Mouse (Mus musculus): ENCODE data around the gene Ppy. TPM values are rescaled to one million over a fixed set of nuclear protein-coding genes. Genes with fewer than 3 reads are reported as not detected.

The Ppy gene
- polyA plus RNA-seq, 1 experiment from 2014 or later = not detected

- Histone ChIP-seq H3K27ac (ENCODE audit: low read depth, low read length) (no peak overlapping the region), H3K9me3 (ENCODE audit: control insufficient read depth, low read length) (no peaks in the 10 kb centered on the region), H3K4me2 (peak overlapping the region; percentile 42), H3K36me3 (ENCODE audit: control insufficient read depth, insufficient read depth, low read length) (no peaks in the 10 kb centered on the region), H3K27me3 (ENCODE audit: control insufficient read depth, insufficient read depth, low read length) (no peaks in the 10 kb centered on the region), H3K4me1 (ENCODE audit: control insufficient read depth, insufficient read depth, low read length) (peaks cover 2% of the 10 kb centered on the region; the same call in 1 of the 2 replicates), H3K9ac (ENCODE audit: low read length) (no peak overlapping the region), H3K4me3 (ENCODE audit: low read depth, low read length) (no peak overlapping the region)
- DNase-seq (ENCODE audit: low spot score, missing footprints) = no peak
- peak; percentile 22; the same call in 1 of the 2 replicates for ATAC-seq (ENCODE audit: low FRiP score)
- 71% methylated on average over 5 of the region's 5 CpGs for whole genome bisulfite sequencing
Observed at GRCm38 (mm10) chr11:102096446-102096845, 4.7 kb downstream of the Ppy start.

- Histone ChIP-seq H3K27ac (ENCODE audit: low read depth, low read length) (no peak overlapping the region), H3K9ac (ENCODE audit: low read length) (no peak overlapping the region), H3K4me2 (no peak overlapping the region), H3K4me1 (ENCODE audit: control insufficient read depth, insufficient read depth, low read length) (peaks cover 2% of the 10 kb centered on the region; the same call in 1 of the 2 replicates), H3K27me3 (ENCODE audit: control insufficient read depth, insufficient read depth, low read length) (no peaks in the 10 kb centered on the region), H3K4me3 (ENCODE audit: low read depth, low read length) (no peak overlapping the region), H3K36me3 (ENCODE audit: control insufficient read depth, insufficient read depth, low read length) (no peaks in the 10 kb centered on the region), H3K9me3 (ENCODE audit: control insufficient read depth, low read length) (no peaks in the 10 kb centered on the region)
- 82% methylated on average over 3 of the region's 3 CpGs for WGBS
- ATAC-seq (ENCODE audit: low FRiP score) = no peak
- no peak for DNase-seq (ENCODE audit: low spot score, missing footprints)
Observed at GRCm38 (mm10) chr11:102095676-102096075, 5.4 kb downstream of the Ppy start.

DNA sequence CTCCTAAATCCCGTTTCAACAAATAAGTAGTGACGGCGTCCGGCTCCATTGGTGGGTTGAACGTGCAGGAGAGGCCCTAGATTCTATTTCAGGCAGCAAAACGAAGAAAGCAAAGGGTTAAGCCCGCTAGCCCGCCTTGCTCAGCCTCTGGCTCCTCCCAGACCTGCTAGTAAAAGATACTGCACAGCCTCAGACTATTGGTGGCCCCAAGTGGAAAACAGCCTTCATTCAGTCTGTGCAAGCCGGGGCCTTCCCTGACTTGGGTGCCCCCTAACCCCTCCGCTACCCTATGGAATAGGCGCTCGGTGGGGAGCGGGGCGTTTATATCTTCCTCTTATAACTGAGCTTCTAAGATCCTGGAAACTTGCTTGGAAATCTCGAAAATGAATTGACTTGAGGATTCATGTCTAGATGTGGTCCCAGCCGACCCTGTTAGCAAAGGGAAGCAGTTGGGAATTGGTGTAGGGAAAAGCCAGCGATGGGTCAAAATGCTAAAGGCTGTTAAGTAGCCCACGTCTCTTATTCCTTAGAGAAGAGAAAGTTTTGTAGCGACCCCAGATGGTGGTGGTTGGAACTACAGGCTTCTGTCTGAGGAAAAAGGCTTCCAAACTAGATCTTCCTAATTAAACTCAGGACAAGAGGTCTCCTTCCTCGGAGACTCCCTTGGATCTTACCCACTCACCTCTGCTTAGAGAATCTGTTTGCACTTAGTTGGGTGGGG, 11.9 kb downstream of the Ppy start:
- peak; percentile 49 for ATAC-seq (ENCODE audit: low FRiP score)
- H3K27ac ChIP-seq (ENCODE audit: low read depth, low read length) = peak overlapping the region; percentile 77
- no peaks in the 10 kb centered on the region for H3K36me3 ChIP-seq (ENCODE audit: control insufficient read depth, insufficient read depth, low read length)
- H3K4me2 ChIP-seq = peak overlapping the region; percentile 78
- peak; percentile 100 for DNase-seq (ENCODE audit: low spot score, missing footprints)
- peaks cover 18% of the 10 kb centered on the region for H3K4me1 ChIP-seq (ENCODE audit: control insufficient read depth, insufficient read depth, low read length)
- 2% methylated on average over 20 of the region's 20 CpGs for WGBS
- peak overlapping the region; percentile 74 for H3K9ac ChIP-seq (ENCODE audit: low read length)
- no peaks in the 10 kb centered on the region for H3K9me3 ChIP-seq (ENCODE audit: control insufficient read depth, low read length)
- no peaks in the 10 kb centered on the region for H3K27me3 ChIP-seq (ENCODE audit: control insufficient read depth, insufficient read depth, low read length)
- H3K4me3 ChIP-seq (ENCODE audit: low read depth, low read length) = peak overlapping the region; percentile 48

GRCm38 (mm10) chr11:102087931-102088898, 12.9 kb downstream of the Ppy start, which contains the start of gene Mpp2:
Gene Mpp2 (minus strand): TSS chr11:102088515.
- peak within 1 kb of the TSS; percentile 74 for H3K9ac ChIP-seq (ENCODE audit: low read length)
- DNase-seq (ENCODE audit: low spot score, missing footprints) (peak; percentile 98), ATAC-seq (ENCODE audit: low FRiP score) (peak; percentile 58)
- H3K27ac ChIP-seq (ENCODE audit: low read depth, low read length) = peak within 1 kb of the TSS; percentile 77
- peak within 1 kb of the TSS; percentile 48 for H3K4me3 ChIP-seq (ENCODE audit: low read depth, low read length)
- H3K4me2 ChIP-seq = peak within 1 kb of the TSS; percentile 78
- no peaks in the 10 kb centered on the region for H3K36me3 ChIP-seq (ENCODE audit: control insufficient read depth, insufficient read depth, low read length)
- H3K27me3 ChIP-seq (ENCODE audit: control insufficient read depth, insufficient read depth, low read length) = no peaks in the 10 kb centered on the region
- H3K4me1 ChIP-seq (ENCODE audit: control insufficient read depth, insufficient read depth, low read length) = peaks cover 21% of the 10 kb centered on the region
- WGBS = under 1% methylated on average over 49 of the region's 49 CpGs
- no peaks in the 10 kb centered on the region for H3K9me3 ChIP-seq (ENCODE audit: control insufficient read depth, low read length)

DNA sequence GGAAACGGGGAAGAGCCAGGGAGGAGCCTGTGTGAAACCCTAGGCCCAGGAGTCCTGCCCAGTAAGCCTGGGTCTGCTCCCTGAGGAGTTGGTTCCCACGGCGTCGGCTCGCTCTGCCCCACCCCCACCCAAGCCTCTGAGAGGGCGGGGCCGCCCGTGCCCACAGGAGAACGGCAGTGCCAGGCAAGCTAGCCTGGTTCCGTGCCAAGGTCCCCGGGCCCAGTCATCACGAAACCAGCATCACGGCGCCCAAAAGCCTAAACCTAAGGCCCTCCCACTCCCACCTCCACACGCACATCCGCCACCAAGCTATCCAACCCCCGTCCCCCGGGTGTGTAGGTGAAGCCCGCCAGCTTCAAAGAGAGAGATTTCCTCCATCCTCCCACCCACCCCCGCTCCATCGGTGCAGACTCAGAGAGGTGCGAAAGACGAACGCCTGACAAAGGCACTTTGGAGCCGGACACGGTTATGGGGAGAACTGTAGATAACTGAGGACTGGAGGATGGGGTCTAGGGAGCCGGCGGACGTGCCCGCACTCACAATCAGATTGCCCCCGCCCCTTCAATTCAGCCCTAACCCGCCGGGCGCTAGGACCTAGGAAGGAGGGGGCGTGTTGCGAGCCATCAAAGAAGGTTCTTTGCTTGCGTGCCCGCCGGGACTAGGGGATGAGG, 13.9 kb downstream of the Ppy start:
- Histone ChIP-seq H3K4me1 (ENCODE audit: control insufficient read depth, insufficient read depth, low read length) (peaks cover 30% of the 10 kb centered on the region), H3K4me3 (ENCODE audit: low read depth, low read length) (peak overlapping the region; percentile 48), H3K9ac (ENCODE audit: low read length) (peak overlapping the region; percentile 74), H3K4me2 (peak overlapping the region; percentile 78), H3K27ac (ENCODE audit: low read depth, low read length) (peak overlapping the region; percentile 72), H3K27me3 (ENCODE audit: control insufficient read depth, insufficient read depth, low read length) (no peaks in the 10 kb centered on the region), H3K36me3 (ENCODE audit: control insufficient read depth, insufficient read depth, low read length) (no peaks in the 10 kb centered on the region), H3K9me3 (ENCODE audit: control insufficient read depth, low read length) (no peaks in the 10 kb centered on the region)
- WGBS = under 1% methylated on average over 39 of the region's 39 CpGs
- ATAC-seq (ENCODE audit: low FRiP score) (peak; percentile 85), DNase-seq (ENCODE audit: low spot score, missing footprints) (peak; percentile 99)

- Histone ChIP-seq H3K4me2 (peak overlapping the region; percentile 78), H3K9ac (ENCODE audit: low read length) (peak overlapping the region; percentile 74), H3K36me3 (ENCODE audit: control insufficient read depth, insufficient read depth, low read length) (no peaks in the 10 kb centered on the region), H3K9me3 (ENCODE audit: control insufficient read depth, low read length) (no peaks in the 10 kb centered on the region), H3K4me1 (ENCODE audit: control insufficient read depth, insufficient read depth, low read length) (peaks cover 36% of the 10 kb centered on the region), H3K4me3 (ENCODE audit: low read depth, low read length) (peak overlapping the region; percentile 48; the same call in 1 of the 2 replicates), H3K27me3 (ENCODE audit: control insufficient read depth, insufficient read depth, low read length) (no peaks in the 10 kb centered on the region), H3K27ac (ENCODE audit: low read depth, low read length) (peak overlapping the region; percentile 72; the same call in 1 of the 2 replicates)
- DNase-seq (ENCODE audit: low spot score, missing footprints) (peak; percentile 93), ATAC-seq (ENCODE audit: low FRiP score) (no peak)
- 6% methylated on average over 3 of the region's 3 CpGs for WGBS
Observed at GRCm38 (mm10) chr11:102086331-102086730, 14.8 kb downstream of the Ppy start.

DNA sequence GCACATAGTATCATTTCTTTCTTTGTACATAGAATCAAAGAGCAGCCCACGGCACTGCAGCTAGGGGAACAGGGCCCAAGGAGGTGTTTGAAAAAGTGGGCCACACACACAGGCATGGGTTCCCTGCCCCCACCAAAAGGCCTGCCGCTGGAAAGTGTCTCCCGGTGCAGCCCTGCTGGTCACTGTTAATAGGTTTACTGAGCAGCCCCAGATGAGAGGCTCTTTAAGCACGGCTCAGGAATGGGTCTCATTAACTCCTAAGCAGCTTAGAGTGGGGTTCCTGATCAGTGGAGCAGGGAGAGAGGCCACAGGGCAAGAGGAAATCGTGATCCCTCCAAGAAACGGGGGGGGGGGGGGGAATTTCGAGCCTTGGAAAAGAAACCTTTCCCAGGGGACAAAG, 17.0 kb downstream of the Ppy start:
- H3K4me1 ChIP-seq (ENCODE audit: control insufficient read depth, insufficient read depth, low read length) = peaks cover 33% of the 10 kb centered on the region
- DNase-seq (ENCODE audit: low spot score, missing footprints) (no peak), ATAC-seq (ENCODE audit: low FRiP score) (no peak)
- no peak overlapping the region for H3K27ac ChIP-seq (ENCODE audit: low read depth, low read length)
- H3K9me3 ChIP-seq (ENCODE audit: control insufficient read depth, low read length) = no peaks in the 10 kb centered on the region
- 4% methylated on average over 7 of the region's 7 CpGs for WGBS
- no peaks in the 10 kb centered on the region for H3K36me3 ChIP-seq (ENCODE audit: control insufficient read depth, insufficient read depth, low read length)
- no peak overlapping the region for H3K9ac ChIP-seq (ENCODE audit: low read length)
- H3K4me2 ChIP-seq = no peak overlapping the region
- no peaks in the 10 kb centered on the region for H3K27me3 ChIP-seq (ENCODE audit: control insufficient read depth, insufficient read depth, low read length)
- no peak overlapping the region for H3K4me3 ChIP-seq (ENCODE audit: low read depth, low read length)

- H3K4me3 ChIP-seq (ENCODE audit: low read depth, low read length) = no peak overlapping the region
- 61% methylated on average over 4 of the region's 4 CpGs for WGBS
- no peak overlapping the region for H3K27ac ChIP-seq (ENCODE audit: low read depth, low read length)
- ATAC-seq (ENCODE audit: low FRiP score) (no peak), DNase-seq (ENCODE audit: low spot score, missing footprints) (no peak)
- H3K9ac ChIP-seq (ENCODE audit: low read length) = no peak overlapping the region
- H3K36me3 ChIP-seq (ENCODE audit: control insufficient read depth, insufficient read depth, low read length) = no peaks in the 10 kb centered on the region
- H3K9me3 ChIP-seq (ENCODE audit: control insufficient read depth, low read length) = no peaks in the 10 kb centered on the region
- H3K4me1 ChIP-seq (ENCODE audit: control insufficient read depth, insufficient read depth, low read length) = peaks cover 32% of the 10 kb centered on the region
- no peak overlapping the region for H3K4me2 ChIP-seq
- no peaks in the 10 kb centered on the region for H3K27me3 ChIP-seq (ENCODE audit: control insufficient read depth, insufficient read depth, low read length)
Observed at GRCm38 (mm10) chr11:102083193-102083592, 17.9 kb downstream of the Ppy start.
